Mouse (Mus musculus) neural tube, embryonic 14.5 days (tissue): Measurements from ENCODE around the gene Pde6b. TPM values are rescaled to one million over a fixed set of nuclear protein-coding genes. Genes with fewer than 3 reads are reported as not detected.

Experiments used
- ATAC-seq: fragments of 200-750 bp; cut with Nextera tagmentation; 2 replicates; pipeline ENCODE4 v1.8.0; 2017; ENCODE audit warnings: low read depth, mild to moderate bottlenecking, moderate TSS enrichment, moderate library complexity
- H3K27ac ChIP-seq: fragments of 300-500 bp; sonication (generic); 2 replicates; pipeline ENCODE4 v1.5.1; 2014; ENCODE audit warnings: low read depth, mild to moderate bottlenecking, control low read depth, low read length, moderate library complexity, mixed read lengths
- H3K27me3 ChIP-seq: fragments of 300-500 bp; sonication (generic); 2 replicates; pipeline ENCODE4 v1.6.1; 2014; ENCODE audit warnings: low read length; ENCODE audit not compliant: control insufficient read depth, insufficient read depth
- H3K36me3 ChIP-seq: fragments of 300-500 bp; sonication (generic); 2 replicates; pipeline ENCODE4 v1.6.1; 2014; ENCODE audit warnings: low read length, mixed read lengths; ENCODE audit not compliant: control insufficient read depth, insufficient read depth
- H3K4me1 ChIP-seq: fragments of 300-500 bp; sonication (generic); 2 replicates; pipeline ENCODE4 v1.6.1; 2014; ENCODE audit warnings: low read length; ENCODE audit not compliant: control insufficient read depth, insufficient read depth
- H3K4me2 ChIP-seq: fragments of 300-500 bp; sonication (generic); 2 replicates; pipeline ENCODE4 v1.6.1; 2014; ENCODE audit warnings: mild to moderate bottlenecking, low read depth, low read length, control low read depth
- H3K4me3 ChIP-seq: fragments of 300-500 bp; sonication (generic); 2 replicates; pipeline ENCODE4 v1.5.1; 2014; ENCODE audit warnings: low read depth, low read length, control low read depth, mixed read lengths
- H3K9ac ChIP-seq: fragments of 300-500 bp; sonication (generic); replicated peaks from 2 replicates; pipeline ENCODE4 v1.6.1; 2014; ENCODE audit warnings: low read depth, mild to moderate bottlenecking, control low read depth, low read length, mixed read lengths
- H3K9me3 ChIP-seq: fragments of 300-500 bp; sonication (generic); 2 replicates; pipeline ENCODE4 v1.6.1; 2016; ENCODE audit warnings: low read length; ENCODE audit not compliant: control insufficient read depth
- WGBS: fragments of 180-500 bp; shearing (Covaris S2); extraction: QIAGEN DNeasy Blood & Tissue Kit; methylation state at CpG from one replicate; pipeline ENCODE4 v1.1.7; 2014; 5-methylcytosine and 5-hydroxymethylcytosine counted together
- polyA plus RNA-seq: library from polyadenylated mRNA; unstranded; fragments of >200 nt; fragmentation: Nextera tagmentation; extraction: Ambion mirVana; gene quantifications from 2 replicates; pipeline ENCODE4 v1.2.1, GENCODE M21; 2014

Gene Pde6b
- polyA plus RNA-seq, 1 experiment from 2014 or later, result not detected

GRCm38 (mm10) chr5:108423427-108423826, 35.2 kb downstream of the Pde6b start:
- Histone ChIP-seq H3K27ac (no peak overlapping the region), H3K27me3 (no peaks in the 10 kb centered on the region), H3K9me3 (no peaks in the 10 kb centered on the region), H3K4me2 (no peak overlapping the region), H3K4me1 (no peaks in the 10 kb centered on the region), H3K4me3 (no peak overlapping the region), H3K36me3 (no peaks in the 10 kb centered on the region), H3K9ac (no peak overlapping the region)
- ATAC-seq, result no peak
- 97% methylated on average over 2 of the region's 2 CpGs for WGBS

- Histone ChIP-seq H3K27me3 (no peaks in the 10 kb centered on the region), H3K36me3 (0 out of 2 replicates have a peak, but pooled peaks cover 11% of the 10 kb centered on the region), H3K4me2 (no peak overlapping the region), H3K4me3 (no peak overlapping the region), H3K9ac (no peak overlapping the region), H3K9me3 (no peaks in the 10 kb centered on the region), H3K4me1 (no peaks in the 10 kb centered on the region), H3K27ac (no peak overlapping the region)
- 75% methylated on average over 1 of the region's 1 CpGs for WGBS
- ATAC-seq, result peak; percentile 54; the same call in 1 of the 2 replicates
Measured at GRCm38 (mm10) chr5:108427186-108427585, 39.0 kb downstream of the Pde6b start.

GRCm38 (mm10) chr5:108431196-108431595, 43.0 kb downstream of the Pde6b start:
- Histone ChIP-seq H3K27me3 (no peaks in the 10 kb centered on the region), H3K4me3 (no peak overlapping the region), H3K27ac (no peak overlapping the region), H3K4me2 (no peak overlapping the region), H3K9me3 (no peaks in the 10 kb centered on the region), H3K4me1 (peaks cover 14% of the 10 kb centered on the region), H3K36me3 (0 out of 2 replicates have a peak, but pooled peaks cover 11% of the 10 kb centered on the region), H3K9ac (no peak overlapping the region)
- ATAC-seq, result no peak
- 94% methylated on average over 6 of the region's 6 CpGs for WGBS

- H3K4me2 ChIP-seq, result peak within 1 kb of the TSS; percentile 88
- peaks cover 14% of the 10 kb centered on the region for H3K4me1 ChIP-seq
- ATAC-seq, result peak; percentile 90
- peak within 1 kb of the TSS; percentile 70 for H3K9ac ChIP-seq
- peak within 1 kb of the TSS; percentile 68 for H3K4me3 ChIP-seq
- H3K9me3 ChIP-seq, result no peaks in the 10 kb centered on the region
- under 1% methylated on average over 42 of the region's 42 CpGs for WGBS
- H3K27ac ChIP-seq, result no peak within 1 kb of the TSS
- no peaks in the 10 kb centered on the region for H3K27me3 ChIP-seq
- H3K36me3 ChIP-seq, result 0 out of 2 replicates have a peak, but pooled peaks cover 11% of the 10 kb centered on the region
Measured at GRCm38 (mm10) chr5:108433804-108434587, 45.8 kb downstream of the Pde6b start, which contains the start of gene Atp5k. TSS of gene Atp5k (minus strand) at chr5:108434448.

- peaks cover 14% of the 10 kb centered on the region for H3K4me1 ChIP-seq
- H3K9me3 ChIP-seq, result no peaks in the 10 kb centered on the region
- H3K9ac ChIP-seq, result no peak overlapping the region
- H3K4me2 ChIP-seq, result no peak overlapping the region
- ATAC-seq, result no peak
- WGBS, result 75% methylated on average over 2 of the region's 2 CpGs
- H3K27me3 ChIP-seq, result no peaks in the 10 kb centered on the region
- H3K36me3 ChIP-seq, result 0 out of 2 replicates have a peak, but pooled peaks cover 2% of the 10 kb centered on the region
- H3K4me3 ChIP-seq, result no peak overlapping the region
- H3K27ac ChIP-seq, result no peak overlapping the region
Measured at GRCm38 (mm10) chr5:108436101-108436500, 47.9 kb downstream of the Pde6b start.

- WGBS, result 91% methylated on average over 3 of the region's 3 CpGs
- no peak overlapping the region for H3K4me3 ChIP-seq
- peaks cover 3% of the 10 kb centered on the region; the same call in 1 of the 2 replicates for H3K27me3 ChIP-seq
- ATAC-seq, result no peak
- H3K27ac ChIP-seq, result no peak overlapping the region
- no peak overlapping the region for H3K9ac ChIP-seq
- 0 out of 2 replicates have a peak, but pooled peaks cover 3% of the 10 kb centered on the region for H3K4me1 ChIP-seq
- H3K4me2 ChIP-seq, result no peak overlapping the region
- H3K36me3 ChIP-seq, result no peaks in the 10 kb centered on the region
- H3K9me3 ChIP-seq, result no peaks in the 10 kb centered on the region
Measured at GRCm38 (mm10) chr5:108446973-108447372, 58.8 kb downstream of the Pde6b start.

GRCm38 (mm10) chr5:108447857-108448256, 59.7 kb downstream of the Pde6b start:
- ATAC-seq, result no peak
- H3K4me1 ChIP-seq, result 0 out of 2 replicates have a peak, but pooled peaks cover 3% of the 10 kb centered on the region
- no peaks in the 10 kb centered on the region for H3K9me3 ChIP-seq
- H3K36me3 ChIP-seq, result no peaks in the 10 kb centered on the region
- H3K9ac ChIP-seq, result no peak overlapping the region
- WGBS, result 80% methylated on average over 7 of the region's 7 CpGs
- H3K4me2 ChIP-seq, result no peak overlapping the region
- H3K27ac ChIP-seq, result no peak overlapping the region
- H3K27me3 ChIP-seq, result peaks cover 3% of the 10 kb centered on the region; the same call in 1 of the 2 replicates
- no peak overlapping the region for H3K4me3 ChIP-seq

GRCm38 (mm10) chr5:108448785-108449668, 60.8 kb downstream of the Pde6b start, which contains the start of gene Mfsd7a:
TSS of gene Mfsd7a (minus strand) at chr5:108448891.
- Histone ChIP-seq H3K4me1 (0 out of 2 replicates have a peak, but pooled peaks cover 3% of the 10 kb centered on the region), H3K9ac (0 out of 2 replicates have a peak within 1 kb of the TSS, but pooled peaks have one; percentile 11), H3K27ac (no peak within 1 kb of the TSS), H3K27me3 (peaks cover 3% of the 10 kb centered on the region; the same call in 1 of the 2 replicates), H3K36me3 (no peaks in the 10 kb centered on the region), H3K4me3 (0 out of 2 replicates have a peak within 1 kb of the TSS, but pooled peaks have one; percentile 18), H3K9me3 (no peaks in the 10 kb centered on the region), H3K4me2 (peak within 1 kb of the TSS; percentile 45)
- 15% methylated on average over 24 of the region's 24 CpGs for WGBS
- peak; percentile 63; the same call in 1 of the 2 replicates for ATAC-seq
